Comparison of ENCODE assay signal across 13 mouse cellular contexts in genomic region chr5:148598376-148598775, GRCm38 (mm10). TPM values are rescaled to one million over a fixed set of nuclear protein-coding genes. Genes with fewer than 3 reads are reported as not detected.
DNase-seq lines count a peak whose midpoint lies in the region; ATAC-seq and TF ChIP-seq lines count a peak whose summit lies in the region.
"Had no signal": no experiment of that assay in that cellular context is flagged by ENCODE, and none has a peak within 500 bp of the region (broad histone marks: within the 10 kb centered on the region; RNA-seq: fewer than 3 reads in every experiment).

No protein-coding gene starts in this region.

- H3K4me3 ChIP-seq in liver, postnatal 0 days (ENCODE audit: low read depth, low read length) = no peak overlapping the region
- no peak overlapping the region for H3K4me3 ChIP-seq in kidney, adult 2 months (ENCODE audit: insufficient read depth, low read depth, low read length)
- H3K4me3 ChIP-seq in limb, embryonic 12.5 days (replicated peaks) = no peak overlapping the region
- H3K4me3 ChIP-seq in stomach, embryonic 16.5 days (replicated peaks; ENCODE audit: low read length) = no peak overlapping the region
- H3K4me3 ChIP-seq: heart, adult 2 months; limb, embryonic 15.5 days; midbrain, embryonic 15.5 days had no signal

- DNase-seq in liver, postnatal 0 days = no peak
- DNase-seq in liver = no peak
- peak; percentile 92 for DNase-seq in kidney, adult 2 months
- no peak for DNase-seq in ovary, postnatal 36 days (ENCODE audit: low spot score)
- no peak for DNase-seq in frontal cortex, postnatal 14 days (ENCODE audit: low spot score in 2 of 2)
- DNase-seq in thymus, postnatal 36 days = no peak
- DNase-seq: cerebellum, postnatal 10 days; heart, adult 2 months had no signal

- peaks cover 3% of the 10 kb centered on the region; the same call in 1 of the 2 replicates for H3K9me3 ChIP-seq in liver, postnatal 0 days (ENCODE audit: low read length)
- H3K9me3 ChIP-seq in limb, embryonic 12.5 days = peaks cover 5% of the 10 kb centered on the region; the same call in 1 of the 2 replicates
- no peaks in the 10 kb centered on the region for H3K9me3 ChIP-seq in stomach, embryonic 16.5 days (replicated peaks; ENCODE audit: control insufficient read depth, low read length)
- H3K9me3 ChIP-seq: limb, embryonic 15.5 days had no signal

- H3K4me2 ChIP-seq in liver, postnatal 0 days (ENCODE audit: low read depth, low read length) = no peak overlapping the region
- 0 out of 2 replicates have a peak overlapping the region, but pooled peaks have one; percentile 23 for H3K4me2 ChIP-seq in limb, embryonic 12.5 days
- H3K4me2 ChIP-seq in stomach, embryonic 16.5 days (ENCODE audit: low read depth, low read length) = no peak overlapping the region
- H3K4me2 ChIP-seq: limb, embryonic 15.5 days; midbrain, embryonic 15.5 days had no signal

- TF ChIP-seq EP300 in liver, postnatal 0 days (IDR thresholded peaks at IDR 0.05; ENCODE audit: low read depth) = no peak

- no peak for TF ChIP-seq POLR2A in kidney, adult 2 months (IDR thresholded peaks at IDR 0.05; ENCODE audit: low read depth, low read length)

- no peak overlapping the region for H3K9ac ChIP-seq in liver, postnatal 0 days (replicated peaks)
- H3K9ac ChIP-seq in limb, embryonic 12.5 days (replicated peaks) = no peak overlapping the region
- H3K9ac ChIP-seq in stomach, embryonic 16.5 days (ENCODE audit: low read length) = no peak overlapping the region
- H3K9ac ChIP-seq: limb, embryonic 15.5 days; midbrain, embryonic 15.5 days had no signal

- peaks cover 8% of the 10 kb centered on the region; the same call in 1 of the 2 replicates for H3K4me1 ChIP-seq in liver, postnatal 0 days (ENCODE audit: insufficient read depth)
- H3K4me1 ChIP-seq in kidney, adult 2 months (ENCODE audit: control insufficient read depth, insufficient read depth, low read length) = peaks cover 3% of the 10 kb centered on the region; the same call in 1 of the 2 replicates
- H3K4me1 ChIP-seq in limb, embryonic 12.5 days (replicated peaks) = peaks cover 19% of the 10 kb centered on the region
- H3K4me1 ChIP-seq in stomach, embryonic 16.5 days (ENCODE audit: control insufficient read depth, insufficient read depth, low read length) = no peaks in the 10 kb centered on the region
- H3K4me1 ChIP-seq: limb, embryonic 15.5 days; midbrain, embryonic 15.5 days had no signal

- no peak overlapping the region for H3K27ac ChIP-seq in liver, postnatal 0 days (ENCODE audit: low read depth)
- H3K27ac ChIP-seq in kidney, adult 2 months (ENCODE audit: insufficient read depth, low read depth, low read length) = no peak overlapping the region
- H3K27ac ChIP-seq in limb, embryonic 12.5 days = 0 out of 2 replicates have a peak overlapping the region, but pooled peaks have one; percentile 31
- no peak overlapping the region for H3K27ac ChIP-seq in stomach, embryonic 16.5 days (ENCODE audit: low read length)
- H3K27ac ChIP-seq: heart, adult 2 months; limb, embryonic 15.5 days; midbrain, embryonic 15.5 days had no signal

- no peaks in the 10 kb centered on the region for H3K36me3 ChIP-seq in liver, postnatal 0 days (replicated peaks; ENCODE audit: insufficient read depth, low read length)
- H3K36me3 ChIP-seq in kidney, adult 2 months (ENCODE audit: control insufficient read depth, insufficient read depth, low read length) = no peaks in the 10 kb centered on the region
- H3K36me3 ChIP-seq in limb, embryonic 12.5 days = no peaks in the 10 kb centered on the region
- H3K36me3 ChIP-seq in stomach, embryonic 16.5 days (ENCODE audit: control insufficient read depth, insufficient read depth, low read length) = no peaks in the 10 kb centered on the region
- H3K36me3 ChIP-seq: limb, embryonic 15.5 days; midbrain, embryonic 15.5 days had no signal

- TF ChIP-seq CTCF in liver, postnatal 0 days (IDR thresholded peaks at IDR 0.05; ENCODE audit: low read depth) = no peak
- no peak for TF ChIP-seq CTCF in kidney, adult 2 months (conservative IDR thresholded peaks at IDR 0.05; ENCODE audit: insufficient read depth, insufficient read length, low read depth, low read length)

- ATAC-seq in liver, postnatal 0 days = 0 out of 2 replicates have a peak, but pooled peaks have one; percentile 44
- ATAC-seq in limb, embryonic 12.5 days (ENCODE audit: insufficient number of reproducible peaks, insufficient read depth, low FRiP score, low TSS enrichment, low read depth) = peak; percentile 52; the same call in 1 of the 2 replicates
- peak; percentile 56; the same call in 1 of the 2 replicates for ATAC-seq in stomach, embryonic 16.5 days (ENCODE audit: insufficient read depth, low FRiP score)
- ATAC-seq: hindbrain, embryonic 16.5 days; midbrain, embryonic 15.5 days had no signal

- 69% methylated on average over 9 of the region's 9 CpGs for WGBS in liver, postnatal 0 days (ENCODE audit: insufficient replicate concordance)
- 32% methylated on average over 9 of the region's 9 CpGs for WGBS in kidney, adult 2 months
- WGBS in limb, embryonic 12.5 days = 20% methylated on average over 9 of the region's 9 CpGs
- 43% methylated on average over 9 of the region's 9 CpGs for WGBS in stomach, embryonic 16.5 days

- H3K27me3 ChIP-seq in liver, postnatal 0 days (ENCODE audit: insufficient read depth, low read length) = no peaks in the 10 kb centered on the region
- no peaks in the 10 kb centered on the region for H3K27me3 ChIP-seq in kidney, adult 2 months (replicated peaks; ENCODE audit: control insufficient read depth, insufficient read depth, low read length)
- no peaks in the 10 kb centered on the region for H3K27me3 ChIP-seq in limb, embryonic 12.5 days
- H3K27me3 ChIP-seq in stomach, embryonic 16.5 days (ENCODE audit: control insufficient read depth, insufficient read depth, low read length) = no peaks in the 10 kb centered on the region
- H3K27me3 ChIP-seq: limb, embryonic 15.5 days; midbrain, embryonic 15.5 days had no signal

RNA-seq across cellular contexts. Expression of gene Ubl3, which starts 45.8 kb away (rescaled TPM):
- 37.0 and 39.4 TPM in 2 replicates for polyA plus RNA-seq in liver, postnatal 0 days (2015; fragmentation: Nextera tagmentation; extraction: Ambion mirVana)
- polyA plus RNA-seq in kidney, adult 2 months (2012; rRNA removed) = 71.2 and 71.3 TPM in 2 replicates
- polyA plus RNA-seq in limb, embryonic 12.5 days (2016; fragmentation: Nextera tagmentation; extraction: Ambion mirVana) = 73.1 and 74.3 TPM in 2 replicates
- polyA plus RNA-seq in stomach, embryonic 16.5 days (2015; fragmentation: Nextera tagmentation; extraction: Ambion mirVana) = 36.3 and 41.0 TPM in 2 replicates
